Mouse (Mus musculus) ES-Bruce4 (cell line): ENCODE results near the gene Fcrl6. TPM values are rescaled to one million over a fixed set of nuclear protein-coding genes. Genes with fewer than 3 reads are reported as not detected.

Experiments used
- H3K27ac ChIP-seq: 2 replicates; pipeline ENCODE4 v1.5.1; 2012; ENCODE audit warnings: low read length, inconsistent platforms; ENCODE audit not compliant: insufficient read depth
- H3K27me3 ChIP-seq: 2 replicates; pipeline ENCODE4 v1.6.1; 2012; ENCODE audit warnings: mild to moderate bottlenecking, low read length, inconsistent platforms; ENCODE audit not compliant: control insufficient read depth, poor library complexity, insufficient read depth, severe bottlenecking
- H3K36me3 ChIP-seq: 2 replicates; pipeline ENCODE4 v1.6.1; 2012; ENCODE audit warnings: inconsistent platforms, mild to moderate bottlenecking, low read length, moderate library complexity; ENCODE audit not compliant: control insufficient read depth, poor library complexity, insufficient read depth, severe bottlenecking
- H3K4me1 ChIP-seq: one replicate; pipeline ENCODE4 v1.8.1; 2011; ENCODE audit warnings: low read length; ENCODE audit not compliant: control insufficient read depth, insufficient read depth
- H3K4me3 ChIP-seq: 2 replicates; pipeline ENCODE4 v1.5.1; 2011; ENCODE audit warnings: low read depth, mild to moderate bottlenecking, low read length
- H3K9ac ChIP-seq: 2 replicates; pipeline ENCODE4 v1.6.1; 2012; ENCODE audit warnings: low read depth, mild to moderate bottlenecking, inconsistent platforms; ENCODE audit not compliant: poor library complexity, severe bottlenecking
- H3K9me3 ChIP-seq: replicated peaks from 2 replicates; pipeline ENCODE4 v1.6.1; 2012; ENCODE audit warnings: mild to moderate bottlenecking, low read length, inconsistent platforms; ENCODE audit not compliant: control insufficient read depth, poor library complexity, insufficient read depth, severe bottlenecking
- CTCF ChIP-seq: IDR thresholded peaks from one replicate; pipeline ENCODE4 v1.8.1; 2011; ENCODE audit warnings: low read depth, low read length
- EP300 ChIP-seq: IDR thresholded peaks from 2 replicates; pipeline ENCODE4 v1.6.1; 2011; ENCODE audit warnings: low read depth, low read length; ENCODE audit not compliant: insufficient read depth
- POLR2A ChIP-seq: IDR thresholded peaks from one replicate; pipeline ENCODE4 v1.8.1; 2011; ENCODE audit warnings: low read length; ENCODE audit not compliant: insufficient read depth
- polyA plus RNA-seq: library from polyadenylated mRNA; stranded (reverse); fragments of >200 nt; gene quantifications from 2 replicates; pipeline ENCODE4 v1.2.4, GENCODE M21; 2011; ENCODE audit warnings: low read depth; ENCODE audit not compliant: missing spikeins, insufficient read depth, insufficient read length

Fcrl6 gene
- polyA plus RNA-seq, 1 experiment: not detected

DNA sequence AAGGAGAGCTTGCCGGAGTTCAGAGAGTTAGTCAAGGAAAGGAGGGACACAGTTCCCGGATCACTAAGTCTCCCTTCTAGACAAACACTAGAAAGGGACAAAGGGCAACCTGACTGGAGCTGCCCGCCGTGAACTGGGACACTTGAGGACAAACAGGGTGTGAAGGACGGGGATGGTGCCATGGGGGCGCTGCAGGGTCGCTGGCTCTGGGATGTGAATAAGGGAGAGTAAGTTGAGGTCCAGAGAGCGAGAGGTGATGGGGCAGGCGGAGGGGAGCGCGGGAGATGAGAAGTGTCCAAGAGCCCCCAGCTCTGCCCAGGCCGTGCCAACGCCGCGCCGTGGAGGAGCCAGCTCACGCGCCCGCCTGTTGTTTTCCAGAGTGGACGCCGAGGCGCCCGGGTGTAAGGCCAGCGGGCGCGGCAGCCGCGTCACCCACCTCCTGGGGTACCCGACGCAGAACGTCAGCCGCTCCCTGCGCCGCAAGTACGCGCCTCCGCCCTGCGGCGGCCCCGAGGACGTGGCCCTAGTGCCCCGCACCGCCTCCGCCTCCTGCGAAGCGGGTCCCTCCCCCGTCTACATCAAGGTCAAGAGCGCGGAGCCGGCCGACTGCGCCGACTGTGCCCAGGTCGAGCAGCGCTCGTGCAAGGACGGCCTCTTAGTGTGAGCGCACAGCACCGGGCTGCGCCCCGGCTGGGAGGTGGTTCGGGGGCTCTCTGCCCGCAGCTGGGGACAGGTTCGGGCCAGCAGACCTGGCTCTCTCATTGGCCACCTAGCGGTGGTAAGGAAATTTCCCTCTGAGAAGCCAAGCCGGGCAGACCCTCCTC is 39.5 kb downstream of the Fcrl6 start:
- Histone ChIP-seq H3K36me3 (no peaks in the 10 kb centered on the region), H3K27me3 (no peaks in the 10 kb centered on the region; the same call in 1 of the 2 replicates), H3K9ac (peak overlapping the region; percentile 51; the same call in 1 of the 2 replicates), H3K27ac (no peak overlapping the region), H3K4me3 (peak overlapping the region; percentile 70), H3K9me3 (no peaks in the 10 kb centered on the region), H3K4me1 (no peaks in the 10 kb centered on the region)
- TF ChIP-seq POLR2A: no peak
- peak; percentile 52 for TF ChIP-seq CTCF

DNA sequence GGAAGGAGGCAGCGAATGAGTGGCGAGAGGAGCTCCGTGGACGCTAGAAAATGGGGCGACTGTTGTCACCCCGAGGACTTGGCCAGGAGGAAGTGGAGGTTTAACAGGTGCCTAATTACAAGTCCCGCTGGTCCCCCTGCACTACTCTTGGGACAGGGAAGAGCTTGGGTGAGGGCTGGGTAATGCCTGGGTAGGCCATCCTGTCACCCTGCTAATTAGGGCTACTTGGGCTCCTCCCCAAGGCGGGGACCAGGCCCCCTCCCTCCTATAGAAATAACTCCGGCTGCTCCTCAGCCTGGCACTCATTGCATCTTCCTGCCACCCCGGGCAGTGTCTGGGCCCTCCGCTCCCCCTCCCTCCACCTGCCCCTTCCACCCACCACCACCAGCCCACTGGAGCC is 46.7 kb downstream of the Fcrl6 start, which contains the start of gene Vsig8:
Gene Vsig8 (plus strand): TSS at position 301 of the 400 bp plus-strand sequence.
- Histone ChIP-seq H3K36me3 (no peaks in the 10 kb centered on the region), H3K4me1 (no peaks in the 10 kb centered on the region), H3K27ac (no peak within 1 kb of the TSS), H3K4me3 (no peak within 1 kb of the TSS), H3K9me3 (no peaks in the 10 kb centered on the region), H3K9ac (no peak within 1 kb of the TSS), H3K27me3 (no peaks in the 10 kb centered on the region)
- TF ChIP-seq EP300: no peak
- no peak for TF ChIP-seq POLR2A
- no peak for TF ChIP-seq CTCF

DNA sequence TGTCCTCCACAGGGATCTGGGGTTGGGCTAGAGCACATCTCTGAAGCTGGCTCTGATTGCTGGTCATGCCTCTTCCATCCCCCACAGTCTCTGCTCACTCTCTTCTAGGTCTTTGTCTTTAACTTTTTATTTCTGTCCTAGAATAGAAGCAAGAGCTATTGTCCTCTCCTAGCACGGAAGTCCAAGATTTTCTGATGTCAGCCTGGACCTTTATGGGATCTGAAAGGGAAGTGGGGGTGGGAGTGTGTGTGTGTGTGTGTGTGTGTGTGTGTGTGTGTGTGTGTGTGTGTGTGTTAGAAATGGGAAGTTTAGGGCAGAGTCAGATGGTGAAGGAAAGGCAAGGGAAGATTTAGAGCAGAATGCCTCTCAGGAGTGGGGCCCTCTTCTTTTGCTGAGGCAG is 49.7 kb downstream of the Fcrl6 start:
- no peak for TF ChIP-seq CTCF
- TF ChIP-seq POLR2A: no peak
- TF ChIP-seq EP300: no peak
- H3K27ac ChIP-seq: no peak overlapping the region
- no peaks in the 10 kb centered on the region for H3K27me3 ChIP-seq
- H3K36me3 ChIP-seq: no peaks in the 10 kb centered on the region
- H3K4me3 ChIP-seq: no peak overlapping the region
- no peak overlapping the region for H3K9ac ChIP-seq
- no peaks in the 10 kb centered on the region for H3K4me1 ChIP-seq
- no peaks in the 10 kb centered on the region for H3K9me3 ChIP-seq

DNA sequence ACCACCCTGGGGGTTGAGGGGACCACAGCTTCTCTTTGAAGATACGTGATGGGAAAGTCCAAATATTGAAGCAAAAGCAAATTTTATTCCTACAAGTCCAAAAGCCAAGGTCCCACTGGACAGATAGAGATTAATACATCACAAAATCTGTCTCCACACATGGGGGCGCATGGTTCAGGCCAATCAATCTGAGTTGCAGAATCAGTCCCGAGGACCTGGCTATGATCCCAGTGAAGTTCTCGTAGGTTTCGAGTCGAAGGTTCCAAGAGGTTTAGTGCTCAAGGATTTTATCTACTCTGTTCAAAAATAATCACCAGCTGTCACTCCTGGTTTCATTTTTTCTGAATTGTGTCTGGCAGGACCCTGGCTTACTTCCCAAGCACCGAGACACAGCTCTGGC is 51.3 kb downstream of the Fcrl6 start:
- H3K4me1 ChIP-seq: no peaks in the 10 kb centered on the region
- H3K27me3 ChIP-seq: no peaks in the 10 kb centered on the region
- no peaks in the 10 kb centered on the region for H3K36me3 ChIP-seq
- H3K4me3 ChIP-seq: no peak overlapping the region
- H3K9me3 ChIP-seq: no peaks in the 10 kb centered on the region
- no peak overlapping the region for H3K27ac ChIP-seq
- TF ChIP-seq CTCF (no peak), EP300 (no peak)
- no peak overlapping the region for H3K9ac ChIP-seq

GRCm38 (mm10) chr1:172550551-172550951 is 51.8 kb downstream of the Fcrl6 start:
- TF ChIP-seq CTCF: no peak
- no peak for TF ChIP-seq POLR2A
- no peak for TF ChIP-seq EP300
- Histone ChIP-seq H3K4me3 (peak overlapping the region; percentile 85), H3K36me3 (no peaks in the 10 kb centered on the region), H3K9ac (peak overlapping the region; percentile 16), H3K27me3 (no peaks in the 10 kb centered on the region), H3K9me3 (no peaks in the 10 kb centered on the region), H3K4me1 (no peaks in the 10 kb centered on the region), H3K27ac (no peak overlapping the region)

DNA sequence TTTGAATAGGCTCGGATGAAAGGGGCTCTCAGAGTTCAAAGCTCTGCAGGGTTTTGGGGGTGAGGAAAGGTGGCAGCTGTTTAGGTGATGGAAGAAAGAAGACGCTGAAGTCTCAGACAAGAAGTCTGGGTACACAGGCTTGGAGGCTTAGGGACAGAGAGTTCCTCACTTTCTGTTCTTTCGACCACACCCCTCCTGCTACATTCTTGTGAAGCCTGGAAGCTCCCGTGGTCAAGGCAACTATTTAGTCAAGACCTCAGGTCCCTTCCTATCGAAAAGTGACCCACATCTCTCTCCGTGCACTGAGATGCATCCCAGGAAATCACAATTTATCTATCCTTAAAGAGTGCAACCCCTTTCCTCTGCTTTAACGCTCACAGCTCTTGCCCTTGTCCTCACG is 52.6 kb downstream of the Fcrl6 start:
- Histone ChIP-seq H3K27me3 (no peaks in the 10 kb centered on the region), H3K4me1 (no peaks in the 10 kb centered on the region), H3K4me3 (peak overlapping the region; percentile 85), H3K36me3 (no peaks in the 10 kb centered on the region), H3K27ac (no peak overlapping the region), H3K9ac (no peak overlapping the region), H3K9me3 (no peaks in the 10 kb centered on the region)
- TF ChIP-seq CTCF: no peak
- TF ChIP-seq POLR2A: no peak
- no peak for TF ChIP-seq EP300
